Mouse (Mus musculus) lung, postnatal 0 days (tissue): ENCODE results near the gene Jade2.

Experiments used
- CTCF ChIP-seq: IDR thresholded peaks from 2 replicates; pipeline ENCODE4 v1.5.1; 2016; ENCODE audit warnings: antibody characterized with exemption, mild to moderate bottlenecking
- EP300 ChIP-seq: IDR thresholded peaks from 2 replicates; pipeline ENCODE4 v1.6.1; 2016; ENCODE audit warnings: antibody characterized with exemption, mild to moderate bottlenecking, control low read depth

DNA sequence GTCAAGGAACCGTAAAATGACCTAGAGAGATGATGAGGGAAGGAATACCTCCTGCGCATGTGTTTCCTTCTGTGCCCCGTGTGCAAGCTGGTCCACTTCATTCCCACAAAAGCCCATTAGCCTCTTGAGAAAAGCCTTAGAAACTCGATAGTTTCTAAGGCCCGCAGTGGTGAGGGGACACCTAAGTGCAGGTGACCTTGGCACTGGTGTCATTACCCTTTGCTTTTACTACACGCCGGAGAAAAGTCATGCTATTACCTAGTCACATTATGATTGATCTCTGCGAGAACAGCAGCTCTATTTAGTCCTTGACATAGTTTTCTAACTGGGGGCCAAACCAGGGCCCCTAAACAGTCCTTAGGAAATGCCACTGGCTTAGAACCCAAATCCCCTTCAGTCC is 3.2 kb upstream of the Jade2 start:
- TF ChIP-seq CTCF (no peak), EP300 (no peak)
